Mouse (Mus musculus): ENCODE measurements around the gene Gabra6. TPM values are rescaled to one million over a fixed set of nuclear protein-coding genes. Genes with fewer than 3 reads are reported as not detected.

Gabra6 gene
- polyA plus RNA-seq, 1 experiment from 2014 or later, result not detected

Other genes starting within 250 kb of the Gabra6 start
- 3.3 and 3.5 TPM in 2 replicates for gene Gabra1, start 138.1 kb downstream of the Gabra6 start, polyA plus RNA-seq (2015; fragmentation: Nextera tagmentation; extraction: Ambion mirVana)
- gene Gabrb2, start 98.7 kb upstream of the Gabra6 start, polyA plus RNA-seq (2015; fragmentation: Nextera tagmentation; extraction: Ambion mirVana), result 2.3 and 2.5 TPM in 2 replicates

Measured in stomach, embryonic 15.5 days (tissue).